Mouse (Mus musculus) brain, embryonic 14.5 days (tissue): Measurements from ENCODE around the gene Zwint.

ENCODE experiments used
- CTCF ChIP-seq: fragments of 200-500 bp; IDR thresholded peaks from 2 replicates; pipeline ENCODE4 v1.5.1; 2012; ENCODE audit warnings: inconsistent platforms, mild to moderate bottlenecking, moderate library complexity, borderline replicate concordance; ENCODE audit not compliant: insufficient read depth, insufficient read length; ENCODE audit errors: extremely low read depth
- POLR2A ChIP-seq: fragments of 200-500 bp; IDR thresholded peaks from 2 replicates; pipeline ENCODE4 v1.6.1; 2012; ENCODE audit warnings: mild to moderate bottlenecking, inconsistent platforms, borderline replicate concordance; ENCODE audit not compliant: poor library complexity, insufficient read depth, insufficient read length, severe bottlenecking; ENCODE audit errors: extremely low read depth

GRCm38 (mm10) chr10:72655017-72655509, 418 bp downstream of the Zwint start:
- TF ChIP-seq POLR2A (no peak), CTCF (no peak)
